In genomic region chr9:52867236-52867635, GRCm38 (mm10) we compare ENCODE assay signal across 18 mouse cellular contexts.
"Had no signal": no experiment of that assay in that cellular context is flagged by ENCODE, and none has a peak within 500 bp of the region (broad histone marks: within the 10 kb centered on the region; RNA-seq: fewer than 3 reads in every experiment).

No protein-coding gene starts in this region.

- H3K4me1 ChIP-seq: midbrain, embryonic 10.5 days; midbrain, embryonic 12.5 days; neural tube, embryonic 13.5 days had no signal

- H3K4me3 ChIP-seq: midbrain, embryonic 10.5 days; midbrain, embryonic 12.5 days; myocyte; neural tube, embryonic 13.5 days; neural tube, embryonic 15.5 days had no signal

- H3K4me2 ChIP-seq: lung, embryonic 14.5 days; midbrain, embryonic 12.5 days; neural tube, embryonic 13.5 days; neural tube, embryonic 15.5 days had no signal

- H3K9ac ChIP-seq: lung, embryonic 14.5 days; midbrain, embryonic 12.5 days; neural tube, embryonic 13.5 days; neural tube, embryonic 15.5 days had no signal

- DNase-seq: lung, adult 18-20 months; lung, embryonic 14.5 days; lung, postnatal 10 days; lung, postnatal 4 days; midbrain, embryonic 14.5 days; retina, postnatal 1 day; right cerebral cortex, postnatal 14 days; right cerebral cortex, postnatal 4 days; spleen, adult 18-20 months; thymus, adult 18-20 months; thymus, postnatal 14 days; thymus, postnatal 36 days had no signal

- H3K27ac ChIP-seq: midbrain, embryonic 10.5 days; midbrain, embryonic 12.5 days; neural tube, embryonic 13.5 days; neural tube, embryonic 15.5 days had no signal

- H3K27me3 ChIP-seq: midbrain, embryonic 12.5 days; neural tube, embryonic 13.5 days; neural tube, embryonic 15.5 days had no signal

- H3K36me3 ChIP-seq: midbrain, embryonic 10.5 days; midbrain, embryonic 12.5 days; neural tube, embryonic 13.5 days; neural tube, embryonic 15.5 days had no signal

- ATAC-seq: midbrain, embryonic 16.5 days had no signal

- H3K9me3 ChIP-seq: midbrain, embryonic 10.5 days; midbrain, embryonic 12.5 days; neural tube, embryonic 13.5 days; neural tube, embryonic 15.5 days had no signal
